Mouse (Mus musculus): Measurements from ENCODE around the gene Dgkd.
"Not testable (repeated sequence)": the region's sequence is repeated elsewhere in the genome, so short reads cannot be mapped to it uniquely, and the experiment has no call there.

Gene Dgkd

GRCm38 (mm10) chr1:87852892-87853600 lies at the start of gene Dgkd:
Dgkd (plus strand) TSS chr1:87853287.
- peak; percentile 79 to 88 for DNase-seq

- no peak for DNase-seq
Measured at GRCm38 (mm10) chr1:87803576-87803975, 49.5 kb upstream of the Dgkd start, which contains the start of gene Sag. Sag (plus strand) TSS chr1:87803680.

GRCm38 (mm10) chr1:87807751-87808150 lies 45.3 kb upstream of the Dgkd start:
- DNase-seq: no peak

GRCm38 (mm10) chr1:87811391-87811790 lies 41.7 kb upstream of the Dgkd start:
- DNase-seq: no peak

- DNase-seq: no peak
Measured at GRCm38 (mm10) chr1:87812061-87812460, 41.0 kb upstream of the Dgkd start.

- no peak for DNase-seq
Measured at GRCm38 (mm10) chr1:87813155-87813554, 39.9 kb upstream of the Dgkd start.

- no peak for DNase-seq
Measured at GRCm38 (mm10) chr1:87813681-87814080, 39.4 kb upstream of the Dgkd start.

- DNase-seq: no peak
Measured at GRCm38 (mm10) chr1:87824420-87824995, 28.6 kb upstream of the Dgkd start.

GRCm38 (mm10) chr1:87825281-87825680 lies 27.8 kb upstream of the Dgkd start:
- no peak for DNase-seq

- no peak for DNase-seq
Measured at GRCm38 (mm10) chr1:87825991-87826390, 27.1 kb upstream of the Dgkd start.

- no peak for DNase-seq
Measured at GRCm38 (mm10) chr1:87826474-87826873, 26.6 kb upstream of the Dgkd start.

- DNase-seq: not testable (repeated sequence)
Measured at GRCm38 (mm10) chr1:87827476-87827875, 25.6 kb upstream of the Dgkd start.

- peak in 1 of 2 experiments; percentile 45 for DNase-seq
Measured at GRCm38 (mm10) chr1:87828185-87828584, 24.9 kb upstream of the Dgkd start.

GRCm38 (mm10) chr1:87828926-87829580 lies 24.0 kb upstream of the Dgkd start:
- DNase-seq: no peak

GRCm38 (mm10) chr1:87829621-87830211 lies 23.4 kb upstream of the Dgkd start:
- peak in 1 of 2 experiments; percentile 49 for DNase-seq

GRCm38 (mm10) chr1:87836453-87836852 lies 16.6 kb upstream of the Dgkd start:
- DNase-seq: no peak

- no peak for DNase-seq
Measured at GRCm38 (mm10) chr1:87837018-87837417, 16.1 kb upstream of the Dgkd start.

GRCm38 (mm10) chr1:87840411-87841208 lies 12.5 kb upstream of the Dgkd start:
- DNase-seq: no peak

- peak; percentile 59 to 85 for DNase-seq
Measured at GRCm38 (mm10) chr1:87846801-87847474, 6.1 kb upstream of the Dgkd start.

- DNase-seq: no peak
Measured at GRCm38 (mm10) chr1:87847475-87848168, 5.5 kb upstream of the Dgkd start.

GRCm38 (mm10) chr1:87848237-87848996 lies 4.7 kb upstream of the Dgkd start:
- DNase-seq: no peak
